Mouse (Mus musculus): ENCODE data around the gene Mpc1. TPM values are rescaled to one million over a fixed set of nuclear protein-coding genes. Genes with fewer than 3 reads are reported as not detected.

Gene Mpc1
- 219 and 228 TPM in 2 replicates for polyA plus RNA-seq (2015; fragmentation: Nextera tagmentation; extraction: Ambion mirVana)

GRCm38 (mm10) chr17:8282821-8283525, at the start of gene Mpc1:
Gene Mpc1, plus strand, starts transcription at chr17:8282904.
- H3K4me2 ChIP-seq: peak within 1 kb of the TSS; percentile 100
- peak within 1 kb of the TSS; percentile 82 for H3K4me3 ChIP-seq
- peaks cover 19% of the 10 kb centered on the region for H3K4me1 ChIP-seq
- peak; percentile 75 for ATAC-seq
- H3K27ac ChIP-seq: peak within 1 kb of the TSS; percentile 73
- no peaks in the 10 kb centered on the region for H3K27me3 ChIP-seq
- peak within 1 kb of the TSS; percentile 85 for H3K9ac ChIP-seq
- no peaks in the 10 kb centered on the region for H3K36me3 ChIP-seq (ENCODE audit: poor library complexity, severe bottlenecking)
- H3K9me3 ChIP-seq (replicated peaks): no peaks in the 10 kb centered on the region
- 2% methylated on average over 34 of the region's 35 CpGs for WGBS

- Histone ChIP-seq H3K4me3 (no peak overlapping the region), H3K4me2 (no peak overlapping the region), H3K9ac (no peak overlapping the region), H3K27me3 (0 out of 2 replicates have a peak, but pooled peaks cover 3% of the 10 kb centered on the region), H3K27ac (no peak overlapping the region), H3K36me3 (ENCODE audit: poor library complexity, severe bottlenecking) (no peaks in the 10 kb centered on the region), H3K4me1 (no peaks in the 10 kb centered on the region), H3K9me3 (replicated peaks) (no peaks in the 10 kb centered on the region)
- ATAC-seq: no peak
- WGBS: 84% methylated on average over 15 of the region's 15 CpGs
Measured at GRCm38 (mm10) chr17:8233618-8234214, 49.0 kb upstream of the Mpc1 start.

GRCm38 (mm10) chr17:8234537-8234936, 48.2 kb upstream of the Mpc1 start:
- Histone ChIP-seq H3K27ac (no peak overlapping the region), H3K4me1 (no peaks in the 10 kb centered on the region), H3K27me3 (0 out of 2 replicates have a peak, but pooled peaks cover 3% of the 10 kb centered on the region), H3K9me3 (replicated peaks) (no peaks in the 10 kb centered on the region), H3K9ac (no peak overlapping the region), H3K4me2 (no peak overlapping the region), H3K36me3 (ENCODE audit: poor library complexity, severe bottlenecking) (no peaks in the 10 kb centered on the region), H3K4me3 (no peak overlapping the region)
- ATAC-seq: no peak
- WGBS: 88% methylated on average over 4 of the region's 4 CpGs

GRCm38 (mm10) chr17:8235743-8236142, 47.0 kb upstream of the Mpc1 start, which contains the start of gene Ccr6:
Gene Ccr6, plus strand, starts transcription at chr17:8236043.
- ATAC-seq: no peak

GRCm38 (mm10) chr17:8238012-8238710, 44.5 kb upstream of the Mpc1 start:
- WGBS: 85% methylated on average over 15 of the region's 15 CpGs
- no peaks in the 10 kb centered on the region for H3K36me3 ChIP-seq (ENCODE audit: poor library complexity, severe bottlenecking)
- H3K27ac ChIP-seq: no peak overlapping the region
- H3K9me3 ChIP-seq (replicated peaks): no peaks in the 10 kb centered on the region
- H3K9ac ChIP-seq: no peak overlapping the region
- H3K4me2 ChIP-seq: no peak overlapping the region
- no peaks in the 10 kb centered on the region for H3K4me1 ChIP-seq
- no peak for ATAC-seq
- H3K4me3 ChIP-seq: no peak overlapping the region
- H3K27me3 ChIP-seq: 0 out of 2 replicates have a peak, but pooled peaks cover 3% of the 10 kb centered on the region

More at GRCm38 (mm10) chr17:8235743-8236142, 47.0 kb upstream of the Mpc1 start, which contains the start of gene Ccr6:
- H3K4me1 ChIP-seq: no peaks in the 10 kb centered on the region
- H3K9ac ChIP-seq: no peak within 1 kb of the TSS
- WGBS: 83% methylated on average over 3 of the region's 3 CpGs
- H3K27ac ChIP-seq: no peak within 1 kb of the TSS
- H3K4me2 ChIP-seq: no peak within 1 kb of the TSS
- H3K9me3 ChIP-seq (replicated peaks): no peaks in the 10 kb centered on the region
- 0 out of 2 replicates have a peak, but pooled peaks cover 3% of the 10 kb centered on the region for H3K27me3 ChIP-seq
- H3K36me3 ChIP-seq (ENCODE audit: poor library complexity, severe bottlenecking): no peaks in the 10 kb centered on the region
- no peak within 1 kb of the TSS for H3K4me3 ChIP-seq

GRCm38 (mm10) chr17:8239561-8239960, 43.1 kb upstream of the Mpc1 start:
- H3K4me1 ChIP-seq: no peaks in the 10 kb centered on the region
- H3K36me3 ChIP-seq (ENCODE audit: poor library complexity, severe bottlenecking): no peaks in the 10 kb centered on the region
- H3K9me3 ChIP-seq (replicated peaks): no peaks in the 10 kb centered on the region
- no peak for ATAC-seq
- 80% methylated on average over 3 of the region's 3 CpGs for WGBS
- no peak overlapping the region for H3K4me2 ChIP-seq
- H3K27me3 ChIP-seq: 0 out of 2 replicates have a peak, but pooled peaks cover 6% of the 10 kb centered on the region
- H3K27ac ChIP-seq: no peak overlapping the region
- H3K9ac ChIP-seq: no peak overlapping the region
- no peak overlapping the region for H3K4me3 ChIP-seq

- no peak for ATAC-seq
- H3K36me3 ChIP-seq (ENCODE audit: poor library complexity, severe bottlenecking): no peaks in the 10 kb centered on the region
- no peaks in the 10 kb centered on the region for H3K4me1 ChIP-seq
- H3K9me3 ChIP-seq (replicated peaks): no peaks in the 10 kb centered on the region
- no peak overlapping the region for H3K27ac ChIP-seq
- WGBS: 77% methylated on average over 4 of the region's 4 CpGs
- H3K9ac ChIP-seq: no peak overlapping the region
- H3K4me3 ChIP-seq: no peak overlapping the region
- 0 out of 2 replicates have a peak, but pooled peaks cover 4% of the 10 kb centered on the region for H3K27me3 ChIP-seq
- no peak overlapping the region for H3K4me2 ChIP-seq
Measured at GRCm38 (mm10) chr17:8240517-8240916, 42.2 kb upstream of the Mpc1 start.

- H3K4me2 ChIP-seq: no peak overlapping the region
- WGBS: 74% methylated on average over 12 of the region's 12 CpGs
- no peak for ATAC-seq
- H3K27ac ChIP-seq: no peak overlapping the region
- no peak overlapping the region for H3K9ac ChIP-seq
- H3K27me3 ChIP-seq: 0 out of 2 replicates have a peak, but pooled peaks cover 4% of the 10 kb centered on the region
- no peaks in the 10 kb centered on the region for H3K4me1 ChIP-seq
- H3K4me3 ChIP-seq: no peak overlapping the region
- H3K36me3 ChIP-seq (ENCODE audit: poor library complexity, severe bottlenecking): no peaks in the 10 kb centered on the region
- H3K9me3 ChIP-seq (replicated peaks): no peaks in the 10 kb centered on the region
Measured at GRCm38 (mm10) chr17:8241645-8242044, 41.1 kb upstream of the Mpc1 start.

- Histone ChIP-seq H3K4me3 (no peak overlapping the region), H3K36me3 (ENCODE audit: poor library complexity, severe bottlenecking) (no peaks in the 10 kb centered on the region), H3K4me2 (no peak overlapping the region), H3K9me3 (replicated peaks) (no peaks in the 10 kb centered on the region), H3K27ac (no peak overlapping the region), H3K4me1 (no peaks in the 10 kb centered on the region), H3K27me3 (0 out of 2 replicates have a peak, but pooled peaks cover 4% of the 10 kb centered on the region), H3K9ac (no peak overlapping the region)
- 93% methylated on average over 11 of the region's 11 CpGs for WGBS
- ATAC-seq: no peak
Measured at GRCm38 (mm10) chr17:8242186-8242585, 40.5 kb upstream of the Mpc1 start.

- Histone ChIP-seq H3K36me3 (ENCODE audit: poor library complexity, severe bottlenecking) (no peaks in the 10 kb centered on the region), H3K27ac (no peak overlapping the region), H3K4me3 (no peak overlapping the region), H3K9me3 (replicated peaks) (no peaks in the 10 kb centered on the region), H3K4me1 (no peaks in the 10 kb centered on the region), H3K4me2 (no peak overlapping the region), H3K27me3 (0 out of 2 replicates have a peak, but pooled peaks cover 4% of the 10 kb centered on the region), H3K9ac (no peak overlapping the region)
- 80% methylated on average over 2 of the region's 2 CpGs for WGBS
- no peak for ATAC-seq
Measured at GRCm38 (mm10) chr17:8244124-8244523, 38.6 kb upstream of the Mpc1 start.

- Histone ChIP-seq H3K9me3 (replicated peaks) (no peaks in the 10 kb centered on the region), H3K9ac (no peak overlapping the region), H3K4me1 (no peaks in the 10 kb centered on the region), H3K4me2 (no peak overlapping the region), H3K4me3 (no peak overlapping the region), H3K27ac (no peak overlapping the region), H3K27me3 (0 out of 2 replicates have a peak, but pooled peaks cover 4% of the 10 kb centered on the region), H3K36me3 (ENCODE audit: poor library complexity, severe bottlenecking) (no peaks in the 10 kb centered on the region)
- ATAC-seq: no peak
- 69% methylated on average over 4 of the region's 4 CpGs for WGBS
Measured at GRCm38 (mm10) chr17:8246102-8246754, 36.5 kb upstream of the Mpc1 start.

Data from forebrain, embryonic 13.5 days (tissue).